Mouse (Mus musculus) stomach, postnatal 0 days (tissue): ENCODE data around the gene Fyb. TPM values are rescaled to one million over a fixed set of nuclear protein-coding genes. Genes with fewer than 3 reads are reported as not detected.

Experiments used
- ATAC-seq: fragments of 200-750 bp; cut with Nextera tagmentation; 2 replicates; pipeline ENCODE4 v1.8.0; 2017; ENCODE audit not compliant: low FRiP score, low TSS enrichment
- DNase-seq: peaks from one replicate; pipeline ENCODE4 v3.0.0-alpha.2; 2016; ENCODE audit warnings: low spot score
- H3K27ac ChIP-seq: fragments of 300-500 bp; sonication (generic); replicated peaks from 2 replicates; pipeline ENCODE4 v1.5.1; 2014; ENCODE audit warnings: mild to moderate bottlenecking, control low read depth
- H3K27me3 ChIP-seq: fragments of 300-500 bp; sonication (generic); 2 replicates; pipeline ENCODE4 v1.6.1; 2014; ENCODE audit warnings: low read length; ENCODE audit not compliant: control insufficient read depth, insufficient read depth
- H3K36me3 ChIP-seq: fragments of 300-500 bp; sonication (generic); 2 replicates; pipeline ENCODE4 v1.6.1; 2014; ENCODE audit warnings: low read length, mixed read lengths; ENCODE audit not compliant: control insufficient read depth, insufficient read depth
- H3K4me1 ChIP-seq: fragments of 300-500 bp; sonication (generic); replicated peaks from 2 replicates; pipeline ENCODE4 v1.6.1; 2014; ENCODE audit warnings: antibody characterized with exemption; ENCODE audit not compliant: control insufficient read depth, insufficient read depth
- H3K4me2 ChIP-seq: fragments of 300-500 bp; sonication (generic); replicated peaks from 2 replicates; pipeline ENCODE4 v1.6.1; 2014; ENCODE audit warnings: low read depth, mild to moderate bottlenecking, control low read depth, moderate library complexity
- H3K4me3 ChIP-seq: fragments of 300-500 bp; sonication (generic); 2 replicates; pipeline ENCODE4 v1.5.1; 2014; ENCODE audit warnings: low read depth, low read length, control low read depth
- H3K9ac ChIP-seq: fragments of 300-500 bp; sonication (generic); 2 replicates; pipeline ENCODE4 v1.6.1; 2014; ENCODE audit warnings: mild to moderate bottlenecking, low read length, control low read depth, mixed read lengths
- H3K9me3 ChIP-seq: fragments of 300-500 bp; sonication (generic); 2 replicates; pipeline ENCODE4 v1.6.1; 2016; ENCODE audit warnings: low read length; ENCODE audit not compliant: control insufficient read depth
- CTCF ChIP-seq: IDR thresholded peaks from 2 replicates; pipeline ENCODE4 v1.5.1; 2016; ENCODE audit warnings: antibody characterized with exemption, low read depth, mild to moderate bottlenecking, moderate library complexity
- EP300 ChIP-seq: optimal IDR thresholded peaks from 2 replicates; pipeline ENCODE3; 2016; ENCODE audit warnings: antibody characterized with exemption
- WGBS: fragments of 180-500 bp; shearing (Covaris S2); extraction: QIAGEN DNeasy Blood & Tissue Kit; methylation state at CpG from one replicate; pipeline ENCODE4 v1.1.7; 2014; 5-methylcytosine and 5-hydroxymethylcytosine counted together
- polyA plus RNA-seq: library from polyadenylated mRNA; unstranded; fragments of >200 nt; fragmentation: Nextera tagmentation; extraction: Ambion mirVana; gene quantifications from 2 replicates; pipeline ENCODE4 v1.2.1, GENCODE M21; 2015

Fyb gene
- polyA plus RNA-seq, 1 experiment from 2014 or later: 5.5 TPM

GRCm38 (mm10) chr15:6539639-6540338 is 17.1 kb downstream of the Fyb start:
- H3K36me3 ChIP-seq: no peaks in the 10 kb centered on the region
- H3K4me2 ChIP-seq: no peak overlapping the region
- TF ChIP-seq CTCF: no peak
- TF ChIP-seq EP300: no peak
- H3K9ac ChIP-seq: no peak overlapping the region
- H3K4me1 ChIP-seq: no peaks in the 10 kb centered on the region
- WGBS: 13% methylated on average over 7 of the region's 7 CpGs
- ATAC-seq (no peak), DNase-seq (no peak)
- no peak overlapping the region for H3K27ac ChIP-seq
- H3K27me3 ChIP-seq: no peaks in the 10 kb centered on the region
- H3K4me3 ChIP-seq: no peak overlapping the region
- H3K9me3 ChIP-seq: no peaks in the 10 kb centered on the region

GRCm38 (mm10) chr15:6548911-6549310 is 26.3 kb downstream of the Fyb start:
- H3K9ac ChIP-seq: no peak overlapping the region
- H3K27me3 ChIP-seq: no peaks in the 10 kb centered on the region
- H3K4me3 ChIP-seq: no peak overlapping the region
- no peak for ATAC-seq
- 89% methylated on average over 4 of the region's 4 CpGs for WGBS
- no peak overlapping the region for H3K4me2 ChIP-seq
- H3K27ac ChIP-seq: no peak overlapping the region
- H3K36me3 ChIP-seq: no peaks in the 10 kb centered on the region
- DNase-seq: no peak
- H3K9me3 ChIP-seq: no peaks in the 10 kb centered on the region
- no peaks in the 10 kb centered on the region for H3K4me1 ChIP-seq
- no peak for TF ChIP-seq EP300
- no peak for TF ChIP-seq CTCF

GRCm38 (mm10) chr15:6551875-6552274 is 29.2 kb downstream of the Fyb start:
- Histone ChIP-seq H3K9me3 (no peaks in the 10 kb centered on the region), H3K4me1 (no peaks in the 10 kb centered on the region), H3K4me3 (no peak overlapping the region), H3K9ac (no peak overlapping the region), H3K27me3 (no peaks in the 10 kb centered on the region), H3K36me3 (no peaks in the 10 kb centered on the region), H3K4me2 (no peak overlapping the region), H3K27ac (no peak overlapping the region)
- ATAC-seq (no peak), DNase-seq (no peak)
- TF ChIP-seq EP300 (no peak), CTCF (no peak)
- 81% methylated on average over 7 of the region's 7 CpGs for WGBS

- Histone ChIP-seq H3K36me3 (no peaks in the 10 kb centered on the region), H3K9me3 (no peaks in the 10 kb centered on the region), H3K4me3 (no peak overlapping the region), H3K27ac (no peak overlapping the region), H3K4me1 (no peaks in the 10 kb centered on the region; the same call in 1 of the 2 replicates), H3K9ac (no peak overlapping the region), H3K27me3 (no peaks in the 10 kb centered on the region), H3K4me2 (no peak overlapping the region)
- TF ChIP-seq CTCF (no peak), EP300 (no peak)
- DNase-seq (no peak), ATAC-seq (no peak)
- WGBS: 72% methylated on average over 4 of the region's 4 CpGs
Observed at GRCm38 (mm10) chr15:6554742-6555141, 32.1 kb downstream of the Fyb start.

- H3K4me2 ChIP-seq: no peak overlapping the region
- H3K4me3 ChIP-seq: no peak overlapping the region
- H3K9ac ChIP-seq: no peak overlapping the region
- no peaks in the 10 kb centered on the region for H3K9me3 ChIP-seq
- no peaks in the 10 kb centered on the region for H3K27me3 ChIP-seq
- TF ChIP-seq CTCF (no peak), EP300 (no peak)
- ATAC-seq (no peak), DNase-seq (no peak)
- H3K36me3 ChIP-seq: no peaks in the 10 kb centered on the region
- H3K4me1 ChIP-seq: no peaks in the 10 kb centered on the region; the same call in 1 of the 2 replicates
- H3K27ac ChIP-seq: no peak overlapping the region
- 61% methylated on average over 2 of the region's 2 CpGs for WGBS
Observed at GRCm38 (mm10) chr15:6555536-6555935, 32.9 kb downstream of the Fyb start.

- WGBS: 89% methylated on average over 4 of the region's 4 CpGs
- no peak for ATAC-seq
Observed at GRCm38 (mm10) chr15:6556272-6556671, 33.6 kb downstream of the Fyb start.

More at GRCm38 (mm10) chr15:6556272-6556671, 33.6 kb downstream of the Fyb start:
- Histone ChIP-seq H3K4me3 (no peak overlapping the region), H3K27me3 (no peaks in the 10 kb centered on the region), H3K9me3 (no peaks in the 10 kb centered on the region), H3K36me3 (no peaks in the 10 kb centered on the region), H3K27ac (no peak overlapping the region), H3K4me2 (no peak overlapping the region), H3K4me1 (no peaks in the 10 kb centered on the region; the same call in 1 of the 2 replicates), H3K9ac (no peak overlapping the region)
- no peak for TF ChIP-seq CTCF
- no peak for TF ChIP-seq EP300
- DNase-seq: no peak
